Mouse (Mus musculus): ENCODE measurements at regions not wholly inside any gene's neighbourhood (a gene's known extent, or its start where the extent isn't known, plus 50 kb on each side); places are given as distances from the start of the nearest gene placed in this dataset.
A peak's percentile ranks its signal among the peaks of the same experiment; 100 is the strongest.

- DNase-seq (ENCODE audit: low spot score in 2 of 2) = no peak
Observed at GRCm38 (mm10) chr19:15230129-15230927, 632.5 kb upstream of the Tle4 start.

- no peak for DNase-seq (ENCODE audit: low spot score in 2 of 2)
Observed at GRCm38 (mm10) chr19:15217387-15217786, 619.5 kb upstream of the Tle4 start.

DNA sequence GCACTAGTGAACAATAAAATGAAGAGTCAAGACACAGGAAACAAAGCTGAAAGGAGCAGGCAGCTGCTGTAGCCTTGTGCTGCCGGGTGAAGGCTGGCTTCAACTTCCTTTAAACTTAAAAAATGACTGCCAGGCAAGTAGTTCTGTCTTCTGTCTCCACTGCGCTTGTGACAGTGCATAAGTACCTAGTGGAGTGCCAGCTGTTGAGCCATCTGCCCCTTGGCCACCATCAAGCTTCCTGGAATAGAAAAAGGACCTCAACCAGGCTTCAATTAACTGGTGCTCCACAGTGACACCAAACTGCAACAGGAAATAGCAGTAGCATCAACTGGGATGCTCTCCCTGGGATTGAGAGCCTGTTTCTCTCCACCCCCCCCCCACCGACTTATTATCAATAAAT is 616.8 kb upstream of the Tle4 start:
- DNase-seq (ENCODE audit: low spot score in 2 of 2) = no peak

- DNase-seq (ENCODE audit: low spot score in 2 of 2) = no peak
Observed at GRCm38 (mm10) chr19:15212881-15213280, 615.0 kb upstream of the Tle4 start.

DNA sequence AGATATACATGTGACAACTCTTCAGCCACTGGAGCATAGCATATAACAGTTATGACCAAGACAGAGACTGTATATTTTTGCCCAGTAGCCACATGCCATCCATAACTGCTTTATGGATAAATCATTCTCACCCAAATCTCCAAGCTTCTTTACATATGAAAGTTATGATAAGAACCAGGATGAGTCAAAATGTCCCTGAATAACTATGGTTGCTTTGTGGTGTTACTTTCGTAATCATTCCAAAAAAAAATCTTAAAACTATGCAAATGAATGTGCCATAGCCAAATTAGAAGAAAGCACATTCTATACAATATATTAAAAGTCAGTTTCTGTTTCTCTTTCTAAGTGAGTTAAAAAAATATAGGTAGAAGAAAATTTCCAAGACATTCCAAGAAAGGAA is 605.2 kb upstream of the Tle4 start:
- DNase-seq (ENCODE audit: low spot score in 2 of 2) = no peak

GRCm38 (mm10) chr19:15201262-15201661 is 603.4 kb upstream of the Tle4 start:
- no peak for DNase-seq (ENCODE audit: low spot score in 2 of 2)

DNA sequence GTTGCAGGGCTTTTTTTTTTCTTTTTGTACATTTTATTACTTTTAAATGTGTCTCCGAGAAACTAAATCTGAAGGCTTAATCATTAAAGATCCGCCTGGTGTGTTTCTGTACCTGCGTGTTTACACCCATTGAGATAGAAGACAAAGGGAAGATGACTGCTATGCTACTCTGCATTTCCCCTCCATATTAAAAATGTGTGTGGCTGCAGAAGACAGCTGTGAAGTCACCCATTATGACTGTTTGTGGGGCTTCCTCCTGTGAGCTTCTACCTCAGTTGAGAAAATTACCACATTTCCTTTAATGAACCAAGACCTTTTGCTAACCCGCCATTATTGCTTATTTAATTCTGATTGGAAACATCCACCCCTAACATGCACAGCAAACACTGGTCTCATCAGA is 602.9 kb upstream of the Tle4 start:
- no peak for DNase-seq (ENCODE audit: low spot score in 2 of 2)

- DNase-seq (ENCODE audit: low spot score in 2 of 2) = no peak
Observed at GRCm38 (mm10) chr19:15200361-15200760, 602.5 kb upstream of the Tle4 start.

DNA sequence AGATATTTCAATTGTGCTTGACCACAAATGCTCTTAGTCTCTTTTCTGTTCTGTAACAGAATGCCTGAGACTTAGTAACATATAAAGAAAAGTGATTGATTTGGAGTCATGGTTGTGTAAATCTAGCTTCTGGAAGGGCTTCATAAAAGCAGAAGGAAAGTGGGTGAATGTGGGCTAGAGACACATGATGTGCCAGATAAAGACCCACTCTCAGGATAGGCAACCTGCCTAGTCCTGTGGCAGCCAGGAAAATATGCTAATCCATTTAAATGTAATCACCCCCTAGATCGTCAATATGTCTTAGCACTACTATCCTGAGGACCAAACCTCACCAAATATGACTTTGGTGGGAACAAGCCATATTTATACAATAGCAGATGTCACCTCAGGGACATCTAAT is 601.8 kb upstream of the Tle4 start:
- DNase-seq (ENCODE audit: low spot score in 2 of 2) = no peak

GRCm38 (mm10) chr19:15175221-15175620 is 577.4 kb upstream of the Tle4 start:
- no peak for DNase-seq (ENCODE audit: low spot score in 2 of 2)

DNA sequence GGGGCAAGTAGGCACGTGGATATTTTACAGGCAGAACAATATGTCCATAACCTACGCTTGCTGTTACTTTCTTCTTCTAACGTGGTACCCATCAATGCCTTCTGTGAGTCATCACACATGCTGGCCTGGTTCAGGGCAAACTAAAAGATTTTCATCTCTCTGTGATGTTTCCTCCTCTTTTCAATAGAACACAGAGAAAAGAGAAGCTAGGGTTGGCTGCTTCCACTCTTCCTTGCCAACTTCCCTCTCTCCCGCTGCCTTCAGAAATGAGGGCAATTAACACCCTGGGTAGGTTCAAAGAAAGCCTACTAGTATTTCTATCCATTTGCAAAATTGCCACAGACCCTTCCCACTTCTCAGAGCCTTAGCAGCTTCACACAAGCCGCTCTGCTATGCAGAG is 575.5 kb upstream of the Tle4 start:
- DNase-seq (ENCODE audit: low spot score in 2 of 2) = peak in 1 of 2 experiments; percentile 7

GRCm38 (mm10) chr19:15167184-15167583 is 569.3 kb upstream of the Tle4 start:
- DNase-seq (ENCODE audit: low spot score in 2 of 2) = no peak

DNA sequence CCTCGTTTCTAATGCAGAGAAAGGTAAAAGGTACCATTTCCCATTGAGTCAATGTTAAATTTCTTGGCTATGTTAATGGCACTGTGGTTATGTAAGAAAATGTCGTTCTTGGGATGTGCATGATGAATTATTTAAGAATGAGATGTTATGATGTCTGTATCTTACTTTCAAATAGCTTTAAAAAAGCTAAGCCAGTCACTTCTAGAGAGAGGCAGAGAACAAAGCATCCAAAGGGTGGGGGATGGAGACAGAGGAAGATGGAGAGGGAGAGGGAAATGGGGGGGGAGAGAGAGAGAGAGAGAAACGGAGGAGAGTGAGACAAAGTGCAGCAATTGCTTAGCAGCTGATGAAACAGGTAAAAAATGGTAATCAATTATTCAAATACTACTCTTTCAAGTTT is 562.8 kb upstream of the Tle4 start:
- no peak for DNase-seq (ENCODE audit: low spot score in 2 of 2)

DNA sequence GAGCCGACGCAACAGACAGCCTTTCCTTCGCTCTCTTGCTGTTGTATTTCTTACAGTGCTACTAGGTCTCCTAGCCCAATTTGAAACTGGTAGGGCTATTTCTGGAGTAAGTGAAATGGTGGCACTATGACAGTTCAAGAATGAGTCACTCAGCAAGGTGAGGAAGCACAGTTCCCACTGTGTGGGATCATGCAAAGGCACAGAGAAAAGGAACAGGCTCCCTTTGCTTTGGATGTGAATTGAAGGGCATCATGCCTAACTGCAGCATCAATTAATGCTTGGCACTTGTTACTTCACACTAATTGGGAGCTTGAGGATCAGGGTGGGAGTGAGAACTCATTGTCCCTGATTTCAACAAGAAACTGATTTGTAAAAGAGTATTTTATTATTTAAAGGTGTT is 560.8 kb upstream of the Tle4 start:
- no peak for DNase-seq (ENCODE audit: low spot score in 2 of 2)

- no peak for DNase-seq (ENCODE audit: low spot score in 2 of 2)
Observed at GRCm38 (mm10) chr19:15158177-15158576, 560.3 kb upstream of the Tle4 start.

DNA sequence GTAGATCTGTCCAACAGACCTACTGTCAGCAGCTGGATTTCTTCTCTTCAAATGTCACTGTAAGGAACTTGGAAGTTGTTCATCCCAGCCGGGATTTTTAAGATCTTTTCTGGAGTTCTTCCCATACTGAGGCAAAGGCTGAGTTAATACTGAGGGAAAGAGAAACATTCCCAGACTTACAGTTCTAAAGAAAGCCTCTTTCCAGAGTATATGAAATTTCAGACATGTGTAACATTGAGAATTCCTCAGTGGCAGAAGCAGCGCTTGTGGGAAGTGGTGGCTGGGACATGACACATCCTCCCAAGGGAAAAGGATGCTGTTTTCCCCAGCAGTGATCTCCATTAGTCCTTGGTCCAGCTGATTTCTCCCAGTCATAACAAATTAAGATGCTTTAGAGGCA is 556.8 kb upstream of the Tle4 start:
- no peak for DNase-seq (ENCODE audit: low spot score in 2 of 2)

DNA sequence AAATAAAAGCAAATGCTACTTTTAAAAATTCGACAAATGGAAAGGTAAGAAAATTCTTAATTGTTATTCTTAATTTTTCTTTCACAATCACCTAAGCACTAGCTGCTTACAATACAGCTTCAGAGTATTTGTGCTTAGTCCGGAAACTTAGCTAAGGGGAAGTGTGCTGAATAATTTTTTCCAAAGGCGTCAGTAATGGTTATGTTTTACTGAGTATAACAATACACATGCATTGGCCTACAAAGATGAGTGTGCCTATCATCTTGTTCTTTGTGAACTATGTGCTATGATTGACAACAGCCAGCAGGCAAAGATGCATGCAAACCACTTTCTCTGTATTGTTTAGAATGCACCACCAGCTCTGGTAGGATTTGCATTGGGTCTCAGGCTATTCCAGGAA is 548.5 kb upstream of the Tle4 start:
- no peak for DNase-seq (ENCODE audit: low spot score in 2 of 2)

- DNase-seq (ENCODE audit: low spot score in 2 of 2) = no peak
Observed at GRCm38 (mm10) chr19:15127122-15127521, 529.3 kb upstream of the Tle4 start.

DNA sequence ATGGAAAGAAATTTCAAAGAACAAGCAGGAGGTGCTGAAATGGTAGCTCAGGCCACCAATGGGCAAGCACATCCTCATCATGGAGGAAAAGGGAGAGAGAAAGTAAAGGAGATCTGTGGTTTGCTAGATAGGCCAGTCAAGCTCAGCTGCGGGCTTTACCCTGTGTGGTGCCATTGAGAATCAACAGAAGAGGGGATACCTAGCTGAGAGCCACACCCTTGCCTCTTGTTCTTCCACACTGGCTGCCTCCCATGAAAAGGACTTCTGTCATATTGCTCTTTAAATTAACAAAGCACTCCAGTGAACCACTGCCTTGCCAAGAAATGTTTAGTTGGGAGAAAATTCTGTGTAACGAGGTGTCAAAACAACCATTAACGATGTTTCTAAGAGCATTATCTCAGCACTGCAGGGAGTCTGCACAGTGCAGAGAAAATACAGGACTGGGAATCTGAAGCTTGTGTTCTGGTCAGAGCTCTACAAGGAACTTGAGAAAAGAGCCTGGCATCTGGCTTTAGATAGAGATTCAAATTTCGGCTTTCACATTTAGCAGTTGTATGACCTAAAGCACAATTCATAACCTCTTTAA is 510.7 kb upstream of the Tle4 start:
- DNase-seq (ENCODE audit: low spot score in 2 of 2) = no peak

DNA sequence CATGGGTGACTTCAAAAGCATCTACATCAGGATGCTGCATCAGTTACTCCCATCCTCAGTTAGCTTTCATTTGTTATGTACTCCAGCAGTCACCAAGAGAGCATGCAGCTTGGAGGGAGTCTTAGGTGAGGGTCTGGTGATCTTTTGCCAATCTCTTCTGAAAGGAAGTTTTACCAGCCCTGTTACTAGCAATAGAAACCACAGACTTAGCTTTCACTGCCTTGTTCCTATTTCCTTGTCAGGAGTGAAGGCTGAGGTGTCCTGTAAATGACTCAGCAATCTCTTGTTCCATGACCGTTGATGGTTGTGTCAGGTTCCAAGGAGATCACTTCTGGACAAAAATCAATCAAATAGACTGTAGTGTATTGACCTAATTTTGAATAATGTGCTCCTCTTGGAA is 497.2 kb upstream of the Tle4 start:
- no peak for DNase-seq (ENCODE audit: low spot score in 2 of 2)

DNA sequence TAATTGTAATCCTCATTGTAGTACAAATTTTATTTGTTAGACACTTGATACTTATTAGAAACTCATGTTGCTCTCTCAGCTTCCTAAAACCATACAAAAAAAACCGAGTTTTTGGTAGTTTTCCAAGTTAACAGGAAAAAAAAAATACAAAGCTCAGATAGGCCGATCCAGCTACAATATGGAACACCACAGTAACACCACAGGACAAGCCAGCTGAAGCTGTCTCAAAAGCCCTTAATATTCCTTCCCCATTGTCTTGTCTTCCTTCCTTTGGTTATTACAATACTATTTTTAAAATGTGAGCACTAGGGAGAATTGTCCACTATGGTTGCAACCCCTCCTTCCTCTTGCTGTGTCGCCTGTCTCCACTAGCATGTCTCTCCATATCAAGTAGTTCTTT is 495.7 kb upstream of the Tle4 start:
- no peak for DNase-seq (ENCODE audit: low spot score in 2 of 2)

DNA sequence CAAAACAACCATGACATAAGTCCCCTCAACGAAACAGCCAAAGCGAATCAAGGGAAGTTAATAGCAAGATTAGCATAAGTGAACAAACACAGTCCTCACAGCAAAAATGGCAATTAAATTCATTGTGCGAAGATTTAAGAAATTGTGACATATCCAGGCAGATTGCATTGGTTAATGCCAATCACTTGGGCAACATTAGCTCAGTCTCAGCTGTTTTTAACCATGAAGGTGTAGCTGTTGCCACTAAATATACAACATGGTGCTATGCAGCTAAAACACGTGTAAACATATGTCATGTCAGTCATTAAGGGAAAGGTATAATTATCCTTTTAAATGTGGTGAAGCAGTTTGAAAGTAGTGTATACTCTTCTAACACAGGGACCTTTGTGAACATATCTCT is 482.8 kb upstream of the Tle4 start:
- no peak for DNase-seq (ENCODE audit: low spot score in 2 of 2)

GRCm38 (mm10) chr19:15057801-15058200 is 459.9 kb upstream of the Tle4 start:
- DNase-seq (ENCODE audit: low spot score in 2 of 2) = no peak
